Mouse (Mus musculus) forebrain, embryonic 12.5 days (tissue): ENCODE measurements at regions not wholly inside any gene's neighbourhood (a gene's known extent, or its start where the extent isn't known, plus 50 kb on each side); places are given as distances from the start of the nearest gene placed in this dataset.

Experiments
- ATAC-seq: fragments of 200-750 bp; cut with Nextera tagmentation; 2 replicates; pipeline ENCODE4 v1.8.0; 2017; ENCODE audit warnings: moderate TSS enrichment; ENCODE audit not compliant: low FRiP score
- H3K27ac ChIP-seq: fragments of 300-500 bp; sonication (generic); 2 replicates; pipeline ENCODE4 v1.5.1; 2016; ENCODE audit warnings: mild to moderate bottlenecking
- H3K27me3 ChIP-seq: fragments of 300-500 bp; sonication (generic); 2 replicates; pipeline ENCODE4 v1.6.1; 2016; ENCODE audit warnings: mild to moderate bottlenecking
- H3K36me3 ChIP-seq: fragments of 300-500 bp; sonication (generic); replicated peaks from 2 replicates; pipeline ENCODE4 v1.6.1; 2016; ENCODE audit warnings: mild to moderate bottlenecking
- H3K4me1 ChIP-seq: fragments of 300-500 bp; sonication (generic); 2 replicates; pipeline ENCODE4 v1.6.1; 2016
- H3K4me2 ChIP-seq: fragments of 300-500 bp; sonication (generic); 2 replicates; pipeline ENCODE4 v1.6.1; 2016; ENCODE audit warnings: mild to moderate bottlenecking, moderate library complexity
- H3K4me3 ChIP-seq: fragments of 300-500 bp; sonication (generic); replicated peaks from 2 replicates; pipeline ENCODE4 v1.5.1; 2016; ENCODE audit warnings: mild to moderate bottlenecking
- H3K9ac ChIP-seq: fragments of 300-500 bp; sonication (generic); 2 replicates; pipeline ENCODE4 v1.6.1; 2016; ENCODE audit warnings: mild to moderate bottlenecking
- H3K9me3 ChIP-seq: fragments of 300-500 bp; sonication (generic); 2 replicates; pipeline ENCODE4 v1.6.1; 2016
- WGBS: fragments of 180-500 bp; shearing (Covaris S2); methylation state at CpG from one replicate; pipeline ENCODE4 v1.1.7; 2016; 5-methylcytosine and 5-hydroxymethylcytosine counted together

GRCm38 (mm10) chr6:75281506-75282194 lies 1215.9 kb downstream of the Gm9008 start:
- 31% methylated on average over 1 of the region's 1 CpGs for WGBS
- no peak overlapping the region for H3K4me2 ChIP-seq
- H3K9me3 ChIP-seq, result no peaks in the 10 kb centered on the region
- H3K27ac ChIP-seq, result no peak overlapping the region
- no peaks in the 10 kb centered on the region for H3K27me3 ChIP-seq
- H3K4me3 ChIP-seq, result no peak overlapping the region
- no peak overlapping the region for H3K9ac ChIP-seq
- 0 out of 2 replicates have a peak, but pooled peaks cover 8% of the 10 kb centered on the region for H3K4me1 ChIP-seq
- no peaks in the 10 kb centered on the region for H3K36me3 ChIP-seq
- peak; percentile 79; the same call in 1 of the 2 replicates for ATAC-seq

DNA sequence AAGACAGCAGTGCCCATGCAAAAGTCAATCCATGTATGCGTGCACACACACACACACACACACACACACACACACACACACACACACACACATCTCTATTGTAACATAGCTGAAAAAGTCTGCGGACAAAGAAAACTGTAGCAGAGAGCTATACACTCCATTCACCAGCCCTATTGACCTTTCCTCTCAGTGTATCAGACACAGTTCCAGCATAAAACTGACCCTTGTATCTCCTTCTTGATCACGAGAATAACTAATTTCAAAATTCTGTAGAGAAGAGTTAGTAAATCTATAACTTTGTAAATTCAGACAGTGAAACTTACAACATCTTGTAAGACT lies 1243.5 kb downstream of the Gm9008 start:
- Histone ChIP-seq H3K36me3 (no peaks in the 10 kb centered on the region), H3K4me2 (no peak overlapping the region), H3K4me3 (no peak overlapping the region), H3K27me3 (no peaks in the 10 kb centered on the region), H3K27ac (no peak overlapping the region), H3K9me3 (no peaks in the 10 kb centered on the region), H3K9ac (no peak overlapping the region), H3K4me1 (peaks cover 2% of the 10 kb centered on the region; the same call in 1 of the 2 replicates)
- ATAC-seq, result 0 out of 2 replicates have a peak, but pooled peaks have one; percentile 17
- WGBS, result 69% methylated on average over 3 of the region's 3 CpGs

GRCm38 (mm10) chr6:75253357-75254075 lies 1244.1 kb downstream of the Gm9008 start:
- no peak overlapping the region for H3K9ac ChIP-seq
- WGBS, result 55% methylated on average over 4 of the region's 4 CpGs
- peaks cover 2% of the 10 kb centered on the region; the same call in 1 of the 2 replicates for H3K4me1 ChIP-seq
- no peaks in the 10 kb centered on the region for H3K27me3 ChIP-seq
- H3K36me3 ChIP-seq, result no peaks in the 10 kb centered on the region
- H3K27ac ChIP-seq, result no peak overlapping the region
- H3K4me2 ChIP-seq, result no peak overlapping the region
- no peaks in the 10 kb centered on the region for H3K9me3 ChIP-seq
- no peak overlapping the region for H3K4me3 ChIP-seq
- ATAC-seq, result peak; percentile 75

- Histone ChIP-seq H3K9me3 (no peaks in the 10 kb centered on the region), H3K9ac (no peak overlapping the region), H3K36me3 (no peaks in the 10 kb centered on the region), H3K27me3 (no peaks in the 10 kb centered on the region), H3K27ac (no peak overlapping the region), H3K4me2 (no peak overlapping the region), H3K4me1 (no peaks in the 10 kb centered on the region), H3K4me3 (no peak overlapping the region)
- WGBS, result 90% methylated on average over 2 of the region's 2 CpGs
- ATAC-seq, result no peak
These were observed 1282.1 kb downstream of the Gm9008 start for GRCm38 (mm10) chr6:75215515-75215914.

- no peak overlapping the region for H3K9ac ChIP-seq
- no peaks in the 10 kb centered on the region for H3K4me1 ChIP-seq
- WGBS, result 72% methylated on average over 3 of the region's 3 CpGs
- no peaks in the 10 kb centered on the region for H3K27me3 ChIP-seq
- H3K27ac ChIP-seq, result no peak overlapping the region
- no peaks in the 10 kb centered on the region for H3K9me3 ChIP-seq
- no peak overlapping the region for H3K4me2 ChIP-seq
- ATAC-seq, result no peak
- H3K4me3 ChIP-seq, result no peak overlapping the region
- no peaks in the 10 kb centered on the region for H3K36me3 ChIP-seq
These were observed 1284.7 kb downstream of the Gm9008 start for GRCm38 (mm10) chr6:75212721-75213475.
